ENCODE assay signal across 50 mouse cellular contexts in genomic region chr9:13493746-13494145, GRCm38 (mm10). TPM values are rescaled to one million over a fixed set of nuclear protein-coding genes. Genes with fewer than 3 reads are reported as not detected.
"Had no signal": no experiment of that assay in that cellular context is flagged by ENCODE, and none has a peak within 500 bp of the region (broad histone marks: within the 10 kb centered on the region; RNA-seq: fewer than 3 reads in every experiment).

No protein-coding gene starts in this region.

- H3K4me3 ChIP-seq: heart, embryonic 10.5 days; heart, embryonic 12.5 days; heart, embryonic 13.5 days; heart, embryonic 15.5 days; hindbrain, embryonic 10.5 days; hindbrain, embryonic 12.5 days; hindbrain, embryonic 13.5 days; hindbrain, embryonic 15.5 days; intestine, embryonic 15.5 days; kidney, embryonic 15.5 days; layer of hippocampus, adult 2 months; left cerebral cortex, adult 2 months had no signal

- H3K36me3 ChIP-seq: heart, embryonic 10.5 days; heart, embryonic 12.5 days; heart, embryonic 13.5 days; heart, embryonic 15.5 days; hindbrain, embryonic 10.5 days; hindbrain, embryonic 12.5 days; hindbrain, embryonic 13.5 days; hindbrain, embryonic 15.5 days; intestine, embryonic 15.5 days; kidney, embryonic 15.5 days had no signal

- H3K27ac ChIP-seq: heart, embryonic 13.5 days; heart, embryonic 15.5 days; hindbrain, embryonic 10.5 days; hindbrain, embryonic 12.5 days; hindbrain, embryonic 13.5 days; hindbrain, embryonic 14.5 days; hindbrain, embryonic 15.5 days; hindbrain, postnatal 0 days; intestine, embryonic 15.5 days; kidney, embryonic 15.5 days; kidney, postnatal 0 days; layer of hippocampus, adult 2 months; left cerebral cortex, adult 2 months had no signal

- H3K9me3 ChIP-seq: heart, embryonic 10.5 days; heart, embryonic 12.5 days; heart, embryonic 13.5 days; heart, embryonic 15.5 days; hindbrain, embryonic 10.5 days; hindbrain, embryonic 12.5 days; hindbrain, embryonic 13.5 days; hindbrain, embryonic 15.5 days; intestine, embryonic 15.5 days; kidney, embryonic 15.5 days had no signal

- ATAC-seq: hindbrain, embryonic 16.5 days; hindbrain, postnatal 0 days; inflammation-experienced regulatory T-cells, adult 6 months; intestine, embryonic 15.5 days; intestine, embryonic 16.5 days; intestine, postnatal 0 days had no signal

- H3K4me2 ChIP-seq: heart, embryonic 11.5 days; heart, embryonic 12.5 days; heart, embryonic 13.5 days; heart, embryonic 15.5 days; hindbrain, embryonic 12.5 days; hindbrain, embryonic 13.5 days; hindbrain, embryonic 14.5 days; hindbrain, embryonic 15.5 days; intestine, embryonic 15.5 days; kidney, embryonic 15.5 days had no signal

- H3K9ac ChIP-seq: heart, embryonic 12.5 days; heart, embryonic 13.5 days; heart, embryonic 15.5 days; hindbrain, embryonic 12.5 days; hindbrain, embryonic 13.5 days; hindbrain, embryonic 14.5 days; hindbrain, embryonic 15.5 days; intestine, embryonic 15.5 days; kidney, embryonic 15.5 days had no signal

- H3K27me3 ChIP-seq: heart, embryonic 12.5 days; heart, embryonic 13.5 days; heart, embryonic 15.5 days; hindbrain, embryonic 12.5 days; hindbrain, embryonic 13.5 days; hindbrain, embryonic 15.5 days; intestine, embryonic 15.5 days; kidney, embryonic 15.5 days had no signal

- DNase-seq: heart, postnatal 14 days; heart, postnatal 36 days; heart, postnatal 4 days; kidney, adult 11 months; kidney, adult 18-20 months; kidney, adult 2 months; kidney, adult 8-10 months; kidney, adult 9 months; kidney, postnatal 10 days; kidney, postnatal 14 days; kidney, postnatal 25 days; kidney, postnatal 36 days; kidney, postnatal 4 days; layer of hippocampus, adult 9-11 months; layer of hippocampus, postnatal 36 days had no signal

RNA-seq across cellular contexts. Expression of gene Gm17571, which starts 47.2 kb away (rescaled TPM):
- total RNA-seq: heart, postnatal 14 days; heart, postnatal 25 days; heart, postnatal 36 days; heart, postnatal 4 days; hematopoietic stem cell, adult 5-6 weeks; hindbrain, postnatal 0 days; layer of hippocampus, adult 18-20 months; layer of hippocampus, adult 2 months; layer of hippocampus, adult 8-10 months; layer of hippocampus, postnatal 14 days; layer of hippocampus, postnatal 25 days; layer of hippocampus, postnatal 36 days; left cerebral cortex, adult 18-20 months; left cerebral cortex, adult 2 months had no signal
- polyA plus RNA-seq: heart, embryonic 10.5 days; heart, embryonic 11.5 days; heart, embryonic 12.5 days; heart, embryonic 13.5 days; heart, embryonic 14.5 days; heart, embryonic 15.5 days; heart, embryonic 16.5 days; heart, postnatal 0 days; hindbrain, embryonic 10.5 days; hindbrain, embryonic 11.5 days; hindbrain, embryonic 12.5 days; hindbrain, embryonic 13.5 days; hindbrain, embryonic 14.5 days; hindbrain, embryonic 15.5 days; hindbrain, embryonic 16.5 days; hindbrain, postnatal 0 days; inflammation-experienced regulatory T-cells, adult 6 months; intestine, embryonic 14.5 days; intestine, embryonic 15.5 days; intestine, embryonic 16.5 days; intestine, postnatal 0 days; kidney, adult 2 months; kidney, embryonic 14.5 days; kidney, embryonic 15.5 days; kidney, embryonic 16.5 days; kidney, postnatal 0 days; large intestine, adult 2 months had no signal
